Mouse (Mus musculus): ENCODE measurements at regions not wholly inside any gene's neighbourhood (a gene's known extent, or its start where the extent isn't known, plus 50 kb on each side); places are given as distances from the start of the nearest gene placed in this dataset.

DNA sequence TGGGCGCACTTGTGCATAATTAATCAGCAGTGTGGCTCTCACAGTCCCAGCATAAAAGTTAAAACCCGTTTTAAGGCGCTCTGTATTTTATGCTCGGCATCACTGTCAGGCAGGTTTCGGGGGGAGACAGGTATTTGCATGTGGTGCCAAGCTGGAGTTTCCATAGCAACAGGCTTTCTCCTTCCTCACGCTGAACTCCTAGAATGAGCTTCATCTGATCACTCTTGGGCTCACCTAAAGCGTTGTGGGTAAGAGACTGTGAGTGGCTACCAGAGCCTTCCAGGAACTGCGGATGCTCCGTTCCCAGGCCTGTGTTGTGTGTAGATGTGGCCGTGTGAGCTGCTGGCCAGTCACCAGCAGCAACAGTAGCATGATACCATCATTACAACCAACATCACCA lies 161.5 kb downstream of the Ajap1 start:
- no peak overlapping the region for H3K9ac ChIP-seq (ENCODE audit: low read depth, low read length)
- no peaks in the 10 kb centered on the region for H3K36me3 ChIP-seq (ENCODE audit: control insufficient read depth, insufficient read depth, low read length)
- ATAC-seq (ENCODE audit: low FRiP score, low TSS enrichment) = no peak
- no peak overlapping the region for H3K4me3 ChIP-seq (ENCODE audit: low read length)
- H3K4me1 ChIP-seq (ENCODE audit: control insufficient read depth, insufficient read depth, low read length) = no peaks in the 10 kb centered on the region
- no peak overlapping the region for H3K27ac ChIP-seq (ENCODE audit: low read depth, low read length)
- H3K27me3 ChIP-seq (ENCODE audit: control insufficient read depth, insufficient read depth, low read length) = no peaks in the 10 kb centered on the region
- no peak overlapping the region for H3K4me2 ChIP-seq (replicated peaks; ENCODE audit: low read depth, low read length)
- WGBS = 66% methylated on average over 10 of the region's 10 CpGs
- H3K9me3 ChIP-seq (ENCODE audit: control insufficient read depth, low read length) = 0 out of 2 replicates have a peak, but pooled peaks cover 5% of the 10 kb centered on the region

DNA sequence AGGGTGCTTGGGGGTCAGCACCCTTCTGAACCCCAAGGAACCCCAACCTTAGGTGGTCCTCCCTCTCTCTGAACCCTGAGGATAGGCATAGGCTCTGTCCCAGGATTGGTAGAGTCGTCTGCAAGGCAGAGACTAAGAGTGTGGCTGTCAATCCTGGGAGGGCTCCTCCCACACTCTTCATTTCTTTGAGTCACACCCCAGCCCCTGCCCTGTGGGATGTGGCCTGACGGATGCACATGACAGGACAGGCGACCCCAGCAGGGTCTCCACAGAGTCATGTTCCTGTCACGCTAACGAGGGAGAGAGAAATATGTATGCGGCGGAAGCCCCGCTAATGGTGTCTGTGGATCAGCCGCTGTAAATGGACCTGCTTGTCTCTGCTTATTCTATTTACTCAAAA lies 162.0 kb downstream of the Ajap1 start:
- WGBS = 33% methylated on average over 9 of the region's 9 CpGs
- no peaks in the 10 kb centered on the region for H3K36me3 ChIP-seq (ENCODE audit: control insufficient read depth, insufficient read depth, low read length)
- H3K9ac ChIP-seq (ENCODE audit: low read depth, low read length) = no peak overlapping the region
- no peak overlapping the region for H3K27ac ChIP-seq (ENCODE audit: low read depth, low read length)
- no peak overlapping the region for H3K4me2 ChIP-seq (replicated peaks; ENCODE audit: low read depth, low read length)
- no peaks in the 10 kb centered on the region for H3K4me1 ChIP-seq (ENCODE audit: control insufficient read depth, insufficient read depth, low read length)
- H3K4me3 ChIP-seq (ENCODE audit: low read length) = no peak overlapping the region
- ATAC-seq (ENCODE audit: low FRiP score, low TSS enrichment) = peak; percentile 68
- 0 out of 2 replicates have a peak, but pooled peaks cover 5% of the 10 kb centered on the region for H3K9me3 ChIP-seq (ENCODE audit: control insufficient read depth, low read length)
- no peaks in the 10 kb centered on the region for H3K27me3 ChIP-seq (ENCODE audit: control insufficient read depth, insufficient read depth, low read length)

DNA sequence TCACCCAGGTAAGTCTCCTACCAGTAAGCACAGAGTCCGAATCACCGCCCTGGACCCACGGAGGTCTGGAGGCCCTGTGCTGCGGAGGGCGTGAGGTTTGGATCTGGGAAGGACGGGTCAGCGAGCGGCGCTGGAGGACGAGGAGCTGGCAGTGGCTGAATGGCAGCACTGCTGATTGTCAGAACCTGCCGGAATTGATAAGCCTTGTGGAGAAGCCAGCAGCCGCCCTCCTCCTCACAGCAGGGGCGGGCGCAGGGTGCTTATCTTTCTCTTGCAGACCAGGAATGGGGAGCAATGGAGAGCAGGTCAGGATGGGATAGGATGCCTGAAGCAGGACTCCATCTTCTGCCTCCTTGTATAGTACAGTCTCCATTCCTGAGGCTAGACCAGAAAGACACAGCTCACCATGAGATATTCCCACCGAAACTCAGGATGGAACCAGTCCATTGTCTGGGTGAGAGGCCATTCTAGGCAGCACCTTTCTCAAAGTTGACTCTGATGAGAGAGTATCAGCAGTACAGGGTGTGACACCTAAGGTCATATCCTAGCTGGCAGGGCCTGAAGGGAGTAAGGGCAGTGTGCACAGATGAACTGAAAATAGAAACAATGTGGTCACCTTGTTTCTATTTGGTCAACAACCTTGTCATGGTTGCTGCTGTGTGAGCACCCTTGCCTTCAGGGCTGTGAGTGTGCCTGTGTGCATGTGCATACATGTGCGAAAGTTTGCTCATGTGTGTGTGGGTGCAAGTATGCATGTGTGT lies 165.5 kb downstream of the Ajap1 start:
- ATAC-seq (ENCODE audit: low FRiP score, low TSS enrichment) = no peak
- Histone ChIP-seq H3K4me1 (ENCODE audit: control insufficient read depth, insufficient read depth, low read length) (no peaks in the 10 kb centered on the region), H3K4me3 (ENCODE audit: low read length) (no peak overlapping the region), H3K36me3 (ENCODE audit: control insufficient read depth, insufficient read depth, low read length) (no peaks in the 10 kb centered on the region), H3K27ac (ENCODE audit: low read depth, low read length) (no peak overlapping the region), H3K9ac (ENCODE audit: low read depth, low read length) (no peak overlapping the region), H3K27me3 (ENCODE audit: control insufficient read depth, insufficient read depth, low read length) (no peaks in the 10 kb centered on the region), H3K4me2 (replicated peaks; ENCODE audit: low read depth, low read length) (no peak overlapping the region), H3K9me3 (ENCODE audit: control insufficient read depth, low read length) (0 out of 2 replicates have a peak, but pooled peaks cover 5% of the 10 kb centered on the region)
- WGBS = 85% methylated on average over 16 of the region's 16 CpGs

DNA sequence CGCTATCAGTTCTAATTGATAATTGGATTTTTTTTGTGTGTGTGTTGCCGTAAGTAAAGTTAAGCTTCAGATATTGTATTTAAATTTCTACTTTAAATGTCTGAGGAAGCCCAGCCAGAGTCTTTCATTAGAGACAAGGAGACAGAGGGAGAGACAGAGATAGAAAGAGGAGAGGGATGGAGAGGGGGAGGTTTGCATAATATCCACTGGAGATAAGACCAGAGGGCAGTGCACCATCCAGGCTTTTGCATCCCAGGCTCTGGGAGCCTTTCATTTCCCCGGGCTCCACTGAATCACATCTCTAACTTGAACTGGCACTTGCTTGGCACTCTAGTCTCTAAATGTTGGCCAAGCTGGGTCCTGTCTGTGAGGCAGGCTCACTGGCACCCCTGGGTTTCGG lies 166.1 kb downstream of the Ajap1 start:
- no peak overlapping the region for H3K4me3 ChIP-seq (ENCODE audit: low read length)
- H3K9me3 ChIP-seq (ENCODE audit: control insufficient read depth, low read length) = 0 out of 2 replicates have a peak, but pooled peaks cover 5% of the 10 kb centered on the region
- H3K27ac ChIP-seq (ENCODE audit: low read depth, low read length) = no peak overlapping the region
- no peaks in the 10 kb centered on the region for H3K4me1 ChIP-seq (ENCODE audit: control insufficient read depth, insufficient read depth, low read length)
- H3K27me3 ChIP-seq (ENCODE audit: control insufficient read depth, insufficient read depth, low read length) = no peaks in the 10 kb centered on the region
- H3K4me2 ChIP-seq (replicated peaks; ENCODE audit: low read depth, low read length) = no peak overlapping the region
- WGBS = 95% methylated on average over 4 of the region's 4 CpGs
- no peak overlapping the region for H3K9ac ChIP-seq (ENCODE audit: low read depth, low read length)
- no peak for ATAC-seq (ENCODE audit: low FRiP score, low TSS enrichment)
- H3K36me3 ChIP-seq (ENCODE audit: control insufficient read depth, insufficient read depth, low read length) = no peaks in the 10 kb centered on the region

GRCm38 (mm10) chr4:153313961-153314360 lies 168.7 kb downstream of the Ajap1 start:
- H3K9ac ChIP-seq (ENCODE audit: low read depth, low read length) = no peak overlapping the region
- H3K9me3 ChIP-seq (ENCODE audit: control insufficient read depth, low read length) = 0 out of 2 replicates have a peak, but pooled peaks cover 5% of the 10 kb centered on the region
- peaks cover 3% of the 10 kb centered on the region; the same call in 1 of the 2 replicates for H3K4me1 ChIP-seq (ENCODE audit: control insufficient read depth, insufficient read depth, low read length)
- no peak for ATAC-seq (ENCODE audit: low FRiP score, low TSS enrichment)
- no peak overlapping the region for H3K27ac ChIP-seq (ENCODE audit: low read depth, low read length)
- H3K4me3 ChIP-seq (ENCODE audit: low read length) = no peak overlapping the region
- no peaks in the 10 kb centered on the region for H3K27me3 ChIP-seq (ENCODE audit: control insufficient read depth, insufficient read depth, low read length)
- WGBS = 83% methylated on average over 12 of the region's 12 CpGs
- no peaks in the 10 kb centered on the region for H3K36me3 ChIP-seq (ENCODE audit: control insufficient read depth, insufficient read depth, low read length)
- no peak overlapping the region for H3K4me2 ChIP-seq (replicated peaks; ENCODE audit: low read depth, low read length)

DNA sequence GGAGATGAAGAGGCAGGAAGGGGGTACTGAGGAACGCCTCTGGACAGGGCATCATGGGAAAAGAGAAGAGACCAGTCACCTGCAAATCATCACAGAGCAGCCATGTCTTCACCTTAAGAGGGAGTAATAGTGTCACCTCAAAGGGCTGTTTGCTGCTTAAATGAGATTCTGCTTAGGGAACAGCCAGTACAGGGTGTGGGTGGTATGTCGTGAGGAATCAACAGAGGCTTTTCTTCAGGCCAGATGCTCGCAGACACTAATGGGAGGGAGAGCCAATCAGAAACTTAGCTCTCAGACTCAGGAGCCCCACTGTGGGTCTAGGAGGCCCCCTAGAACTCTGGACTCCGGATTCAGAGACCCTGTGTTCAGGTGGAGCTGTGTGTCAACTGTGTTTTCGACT lies 171.0 kb downstream of the Ajap1 start:
- 78% methylated on average over 5 of the region's 5 CpGs for WGBS
- H3K4me3 ChIP-seq (ENCODE audit: low read length) = no peak overlapping the region
- no peak for ATAC-seq (ENCODE audit: low FRiP score, low TSS enrichment)
- H3K27me3 ChIP-seq (ENCODE audit: control insufficient read depth, insufficient read depth, low read length) = no peaks in the 10 kb centered on the region
- H3K27ac ChIP-seq (ENCODE audit: low read depth, low read length) = no peak overlapping the region
- no peaks in the 10 kb centered on the region for H3K36me3 ChIP-seq (ENCODE audit: control insufficient read depth, insufficient read depth, low read length)
- H3K9me3 ChIP-seq (ENCODE audit: control insufficient read depth, low read length) = no peaks in the 10 kb centered on the region
- peaks cover 3% of the 10 kb centered on the region; the same call in 1 of the 2 replicates for H3K4me1 ChIP-seq (ENCODE audit: control insufficient read depth, insufficient read depth, low read length)
- H3K9ac ChIP-seq (ENCODE audit: low read depth, low read length) = no peak overlapping the region
- no peak overlapping the region for H3K4me2 ChIP-seq (replicated peaks; ENCODE audit: low read depth, low read length)

- 42% methylated on average over 2 of the region's 2 CpGs for WGBS
- H3K4me3 ChIP-seq (ENCODE audit: low read length) = no peak overlapping the region
- no peak overlapping the region for H3K27ac ChIP-seq (ENCODE audit: low read depth, low read length)
These were observed 172.0 kb downstream of the Ajap1 start for GRCm38 (mm10) chr4:153310641-153311040.

GRCm38 (mm10) chr4:153303521-153303920 lies 179.1 kb downstream of the Ajap1 start:
- WGBS = 26% methylated on average over 5 of the region's 5 CpGs
- Histone ChIP-seq H3K9me3 (ENCODE audit: control insufficient read depth, low read length) (peaks cover 6% of the 10 kb centered on the region; the same call in 1 of the 2 replicates), H3K4me3 (ENCODE audit: low read length) (no peak overlapping the region), H3K27me3 (ENCODE audit: control insufficient read depth, insufficient read depth, low read length) (no peaks in the 10 kb centered on the region), H3K4me1 (ENCODE audit: control insufficient read depth, insufficient read depth, low read length) (no peaks in the 10 kb centered on the region), H3K36me3 (ENCODE audit: control insufficient read depth, insufficient read depth, low read length) (no peaks in the 10 kb centered on the region), H3K4me2 (replicated peaks; ENCODE audit: low read depth, low read length) (no peak overlapping the region), H3K27ac (ENCODE audit: low read depth, low read length) (no peak overlapping the region), H3K9ac (ENCODE audit: low read depth, low read length) (no peak overlapping the region)
- ATAC-seq (ENCODE audit: low FRiP score, low TSS enrichment) = 0 out of 2 replicates have a peak, but pooled peaks have one; percentile 32

More at GRCm38 (mm10) chr4:153310641-153311040, 172.0 kb downstream of the Ajap1 start:
- Histone ChIP-seq H3K36me3 (ENCODE audit: control insufficient read depth, insufficient read depth, low read length) (no peaks in the 10 kb centered on the region), H3K9ac (ENCODE audit: low read depth, low read length) (no peak overlapping the region), H3K9me3 (ENCODE audit: control insufficient read depth, low read length) (no peaks in the 10 kb centered on the region), H3K27me3 (ENCODE audit: control insufficient read depth, insufficient read depth, low read length) (no peaks in the 10 kb centered on the region), H3K4me2 (replicated peaks; ENCODE audit: low read depth, low read length) (no peak overlapping the region), H3K4me1 (ENCODE audit: control insufficient read depth, insufficient read depth, low read length) (peaks cover 3% of the 10 kb centered on the region; the same call in 1 of the 2 replicates)
- no peak for ATAC-seq (ENCODE audit: low FRiP score, low TSS enrichment)

GRCm38 (mm10) chr4:153302855-153303254 lies 179.8 kb downstream of the Ajap1 start:
- WGBS = 25% methylated on average over 4 of the region's 4 CpGs
- H3K27me3 ChIP-seq (ENCODE audit: control insufficient read depth, insufficient read depth, low read length) = no peaks in the 10 kb centered on the region
- peak; percentile 33 for ATAC-seq (ENCODE audit: low FRiP score, low TSS enrichment)
- H3K9me3 ChIP-seq (ENCODE audit: control insufficient read depth, low read length) = peaks cover 6% of the 10 kb centered on the region; the same call in 1 of the 2 replicates
- no peak overlapping the region for H3K4me3 ChIP-seq (ENCODE audit: low read length)
- H3K9ac ChIP-seq (ENCODE audit: low read depth, low read length) = no peak overlapping the region
- H3K4me2 ChIP-seq (replicated peaks; ENCODE audit: low read depth, low read length) = no peak overlapping the region
- no peaks in the 10 kb centered on the region for H3K4me1 ChIP-seq (ENCODE audit: control insufficient read depth, insufficient read depth, low read length)
- H3K36me3 ChIP-seq (ENCODE audit: control insufficient read depth, insufficient read depth, low read length) = no peaks in the 10 kb centered on the region
- H3K27ac ChIP-seq (ENCODE audit: low read depth, low read length) = no peak overlapping the region

Measured in kidney, embryonic 14.5 days (tissue).